Mouse (Mus musculus): ENCODE measurements at regions not wholly inside any gene's neighbourhood (a gene's known extent, or its start where the extent isn't known, plus 50 kb on each side); places are given as distances from the start of the nearest gene placed in this dataset.

DNA sequence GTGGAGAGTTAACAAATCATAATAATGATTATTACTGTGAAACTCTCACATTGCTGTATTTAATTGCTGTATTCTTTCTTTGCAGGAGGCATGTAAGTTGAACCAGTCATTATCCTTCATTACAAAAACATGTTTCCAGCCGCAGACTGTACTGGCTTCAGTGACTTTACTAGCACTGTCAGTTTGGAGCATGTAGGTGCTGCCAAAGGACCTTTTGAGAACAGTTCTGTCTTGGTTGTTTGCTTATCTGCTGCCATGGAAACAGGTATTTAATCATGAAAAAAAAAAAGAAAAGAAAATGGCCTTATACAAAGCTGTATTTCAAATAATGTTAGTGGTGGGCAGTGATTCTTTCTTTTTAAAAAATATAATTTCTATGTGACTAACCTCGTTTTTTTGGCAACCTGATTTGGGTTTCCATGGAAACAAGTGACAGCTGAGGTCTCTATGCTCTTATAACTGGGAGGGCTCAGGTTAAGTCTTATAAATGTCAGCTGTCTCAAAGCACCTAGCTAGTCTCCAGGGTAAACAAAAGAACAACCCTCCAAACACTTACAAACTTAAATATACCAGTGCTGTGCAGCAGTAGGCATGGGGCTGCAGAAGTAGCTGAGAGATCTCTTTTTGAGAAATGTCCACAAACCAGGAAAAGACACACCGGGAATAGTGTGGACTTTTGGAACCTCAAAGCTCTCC is 121.2 kb upstream of the D16Ertd472e start:
- WGBS, result 48% methylated on average over 3 of the region's 3 CpGs
- no peaks in the 10 kb centered on the region for H3K4me1 ChIP-seq (ENCODE audit: control insufficient read depth, insufficient read depth, low read length)
- H3K27me3 ChIP-seq (ENCODE audit: control insufficient read depth, insufficient read depth, low read length), result no peaks in the 10 kb centered on the region
- no peak for TF ChIP-seq CTCF (IDR thresholded peaks at IDR 0.05)
- TF ChIP-seq EP300 (IDR thresholded peaks at IDR 0.05; ENCODE audit: insufficient read depth, low read depth, low read length), result no peak
- TF ChIP-seq POLR2A (IDR thresholded peaks at IDR 0.05; ENCODE audit: insufficient read depth, low read depth, low read length), result no peak
- H3K79me2 ChIP-seq (replicated peaks; ENCODE audit: control insufficient read depth, insufficient read depth, low read length), result no peaks in the 10 kb centered on the region
- no peak overlapping the region for H3K27ac ChIP-seq
- H3K4me3 ChIP-seq, result no peak overlapping the region
- no peaks in the 10 kb centered on the region for H3K36me3 ChIP-seq (ENCODE audit: control insufficient read depth, insufficient read depth, low read length)
- no peak for DNase-seq
- no peak overlapping the region for H3K9ac ChIP-seq (ENCODE audit: low read depth, low read length)
- intact Hi-C loops (cut with DNase I), result no loop called here

DNA sequence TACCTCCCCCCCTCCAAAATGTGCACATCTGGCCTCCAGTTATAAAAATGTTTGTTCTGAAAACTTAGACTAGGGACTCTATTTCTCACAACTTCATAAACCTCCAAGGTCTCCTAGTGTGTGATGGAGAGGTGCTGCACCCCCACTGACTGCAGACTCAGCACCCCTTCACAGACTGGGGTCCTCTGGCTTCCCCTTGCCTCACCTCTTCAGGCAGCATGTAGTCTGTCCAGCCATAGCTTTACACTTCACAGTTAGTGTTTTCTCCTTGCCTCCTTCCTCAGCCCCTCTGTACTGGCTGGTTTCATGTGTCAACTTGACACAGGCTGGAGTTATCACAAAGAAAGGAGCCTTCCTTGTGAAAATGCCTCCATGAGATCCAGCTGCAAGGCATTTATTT is 111.7 kb upstream of the D16Ertd472e start:
- Histone ChIP-seq H3K27ac (no peak overlapping the region), H3K27me3 (ENCODE audit: control insufficient read depth, insufficient read depth, low read length) (no peaks in the 10 kb centered on the region), H3K9ac (ENCODE audit: low read depth, low read length) (no peak overlapping the region), H3K4me3 (no peak overlapping the region), H3K4me1 (ENCODE audit: control insufficient read depth, insufficient read depth, low read length) (no peaks in the 10 kb centered on the region), H3K36me3 (ENCODE audit: control insufficient read depth, insufficient read depth, low read length) (no peaks in the 10 kb centered on the region), H3K79me2 (replicated peaks; ENCODE audit: control insufficient read depth, insufficient read depth, low read length) (no peaks in the 10 kb centered on the region)
- no peak for DNase-seq
- TF ChIP-seq EP300 (IDR thresholded peaks at IDR 0.05; ENCODE audit: insufficient read depth, low read depth, low read length) (no peak), CTCF (IDR thresholded peaks at IDR 0.05) (no peak), POLR2A (IDR thresholded peaks at IDR 0.05; ENCODE audit: insufficient read depth, low read depth, low read length) (no peak)
- intact Hi-C loops (cut with DNase I), result no loop called here

DNA sequence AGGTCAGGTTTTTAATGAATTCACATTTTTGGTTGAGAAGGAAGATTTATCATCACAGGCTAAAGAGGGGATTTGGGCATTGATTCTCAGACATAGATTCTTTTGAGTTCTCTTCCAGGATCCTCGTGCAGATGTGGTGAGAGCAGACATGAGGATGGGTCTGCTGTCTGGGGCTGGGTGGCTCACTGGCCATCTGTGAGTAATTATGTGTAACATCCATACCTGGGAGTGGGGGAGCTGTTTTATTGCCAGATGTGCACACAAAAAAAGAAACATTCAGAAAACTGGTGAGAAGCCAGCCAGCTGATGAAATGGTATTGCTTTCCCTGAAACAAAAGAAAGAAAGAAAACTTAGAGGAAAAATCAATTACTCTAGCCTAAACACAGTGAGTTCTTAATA is 108.7 kb upstream of the D16Ertd472e start:
- DNase-seq, result no peak
- no peaks in the 10 kb centered on the region for H3K4me1 ChIP-seq (ENCODE audit: control insufficient read depth, insufficient read depth, low read length)
- H3K36me3 ChIP-seq (ENCODE audit: control insufficient read depth, insufficient read depth, low read length), result no peaks in the 10 kb centered on the region
- WGBS, result 60% methylated on average over 1 of the region's 1 CpGs
- H3K9ac ChIP-seq (ENCODE audit: low read depth, low read length), result no peak overlapping the region
- TF ChIP-seq POLR2A (IDR thresholded peaks at IDR 0.05; ENCODE audit: insufficient read depth, low read depth, low read length) (no peak), CTCF (IDR thresholded peaks at IDR 0.05) (no peak), EP300 (IDR thresholded peaks at IDR 0.05; ENCODE audit: insufficient read depth, low read depth, low read length) (no peak)
- H3K4me3 ChIP-seq, result no peak overlapping the region
- no peaks in the 10 kb centered on the region for H3K79me2 ChIP-seq (replicated peaks; ENCODE audit: control insufficient read depth, insufficient read depth, low read length)
- intact Hi-C loops (cut with DNase I), result no loop called here
- H3K27me3 ChIP-seq (ENCODE audit: control insufficient read depth, insufficient read depth, low read length), result no peaks in the 10 kb centered on the region
- H3K27ac ChIP-seq, result no peak overlapping the region

DNA sequence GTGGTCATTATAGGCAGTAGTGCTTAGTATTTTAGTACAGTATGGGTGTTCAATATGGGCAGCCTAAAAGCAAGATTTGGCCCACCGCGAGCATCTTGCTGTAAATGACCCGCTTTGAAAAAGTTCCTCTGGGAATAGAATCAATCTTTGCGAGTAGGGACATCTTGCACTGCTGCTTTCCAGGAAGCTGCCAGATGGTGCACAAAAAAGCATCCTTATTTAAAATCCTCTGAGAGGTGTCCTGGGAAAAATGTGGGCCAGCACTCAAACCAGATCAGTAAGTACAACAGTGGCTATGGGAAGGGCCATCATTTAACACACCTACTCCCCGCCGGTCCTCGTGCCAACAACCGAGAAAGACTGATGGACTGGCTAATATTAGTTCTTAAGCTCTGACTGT is 107.5 kb upstream of the D16Ertd472e start:
- no peak for TF ChIP-seq POLR2A (IDR thresholded peaks at IDR 0.05; ENCODE audit: insufficient read depth, low read depth, low read length)
- no peak for TF ChIP-seq CTCF (IDR thresholded peaks at IDR 0.05)
- TF ChIP-seq EP300 (IDR thresholded peaks at IDR 0.05; ENCODE audit: insufficient read depth, low read depth, low read length), result no peak
- no peak for DNase-seq
- H3K27me3 ChIP-seq (ENCODE audit: control insufficient read depth, insufficient read depth, low read length), result no peaks in the 10 kb centered on the region
- intact Hi-C loops (cut with DNase I), result no loop called here
- no peaks in the 10 kb centered on the region for H3K79me2 ChIP-seq (replicated peaks; ENCODE audit: control insufficient read depth, insufficient read depth, low read length)
- no peak overlapping the region for H3K27ac ChIP-seq
- no peaks in the 10 kb centered on the region for H3K36me3 ChIP-seq (ENCODE audit: control insufficient read depth, insufficient read depth, low read length)
- 80% methylated on average over 8 of the region's 8 CpGs for WGBS
- no peak overlapping the region for H3K9ac ChIP-seq (ENCODE audit: low read depth, low read length)
- no peaks in the 10 kb centered on the region for H3K4me1 ChIP-seq (ENCODE audit: control insufficient read depth, insufficient read depth, low read length)
- no peak overlapping the region for H3K4me3 ChIP-seq

DNA sequence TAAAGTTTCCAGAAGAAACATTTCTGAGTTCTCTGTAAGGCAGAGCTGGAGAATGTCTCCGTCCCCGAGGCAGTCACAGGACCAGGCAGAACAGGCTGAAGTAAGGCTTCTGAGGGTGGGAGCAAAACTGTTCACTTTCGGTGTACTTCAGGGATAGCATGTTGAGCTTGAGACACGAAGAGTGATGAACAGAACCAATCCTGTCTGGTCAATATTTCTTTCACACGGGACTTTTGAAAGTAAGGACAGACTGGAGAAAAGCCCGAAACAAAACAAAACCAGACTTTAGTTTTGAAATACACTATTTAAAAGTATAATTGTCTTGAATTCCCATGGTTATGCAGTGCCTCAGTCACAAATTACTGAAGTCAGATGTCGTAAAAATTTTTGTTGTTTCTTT is 84.6 kb upstream of the D16Ertd472e start:
- WGBS, result 77% methylated on average over 7 of the region's 7 CpGs

DNA sequence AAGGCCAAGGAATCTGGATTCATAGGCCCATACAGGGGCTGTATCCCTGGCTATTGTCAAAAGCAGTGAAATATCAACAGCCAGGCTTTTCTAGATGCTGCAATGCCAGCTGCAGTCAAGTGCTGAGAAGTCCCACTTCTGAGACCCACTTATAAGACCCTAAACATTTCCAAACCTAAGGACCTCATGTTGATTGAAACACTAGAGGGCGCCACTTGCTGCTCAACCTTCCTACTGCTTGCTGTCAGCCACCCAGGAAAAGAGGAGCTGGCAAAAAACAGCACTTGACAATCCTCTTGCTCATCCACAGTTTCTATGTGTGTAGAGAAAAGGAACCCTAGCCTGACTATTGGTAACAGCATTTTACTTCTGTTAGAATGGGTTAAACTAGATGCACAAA is 68.2 kb upstream of the D16Ertd472e start:
- DNase-seq, result no peak
- WGBS, result 17% methylated on average over 1 of the region's 1 CpGs

More for the DNA sequence above, 84.6 kb upstream of the D16Ertd472e start:
- Histone ChIP-seq H3K27ac (no peak overlapping the region), H3K9ac (ENCODE audit: low read depth, low read length) (no peak overlapping the region), H3K4me3 (no peak overlapping the region), H3K79me2 (replicated peaks; ENCODE audit: control insufficient read depth, insufficient read depth, low read length) (no peaks in the 10 kb centered on the region), H3K36me3 (ENCODE audit: control insufficient read depth, insufficient read depth, low read length) (no peaks in the 10 kb centered on the region), H3K27me3 (ENCODE audit: control insufficient read depth, insufficient read depth, low read length) (no peaks in the 10 kb centered on the region), H3K4me1 (ENCODE audit: control insufficient read depth, insufficient read depth, low read length) (no peaks in the 10 kb centered on the region)
- no peak for TF ChIP-seq CTCF (IDR thresholded peaks at IDR 0.05)
- no peak for TF ChIP-seq POLR2A (IDR thresholded peaks at IDR 0.05; ENCODE audit: insufficient read depth, low read depth, low read length)
- no peak for TF ChIP-seq EP300 (IDR thresholded peaks at IDR 0.05; ENCODE audit: insufficient read depth, low read depth, low read length)
- no peak for DNase-seq
- intact Hi-C loops (cut with DNase I), result no loop called here

More for the DNA sequence above, 68.2 kb upstream of the D16Ertd472e start:
- no peaks in the 10 kb centered on the region for H3K4me1 ChIP-seq (ENCODE audit: control insufficient read depth, insufficient read depth, low read length)
- H3K27me3 ChIP-seq (ENCODE audit: control insufficient read depth, insufficient read depth, low read length), result no peaks in the 10 kb centered on the region
- H3K9ac ChIP-seq (ENCODE audit: low read depth, low read length), result no peak overlapping the region
- intact Hi-C loops (cut with DNase I), result no loop called here
- no peak overlapping the region for H3K4me3 ChIP-seq
- H3K79me2 ChIP-seq (replicated peaks; ENCODE audit: control insufficient read depth, insufficient read depth, low read length), result no peaks in the 10 kb centered on the region
- TF ChIP-seq EP300 (IDR thresholded peaks at IDR 0.05; ENCODE audit: insufficient read depth, low read depth, low read length), result no peak
- TF ChIP-seq POLR2A (IDR thresholded peaks at IDR 0.05; ENCODE audit: insufficient read depth, low read depth, low read length), result no peak
- peak; percentile 38 for TF ChIP-seq CTCF (IDR thresholded peaks at IDR 0.05)
- H3K36me3 ChIP-seq (ENCODE audit: control insufficient read depth, insufficient read depth, low read length), result no peaks in the 10 kb centered on the region
- no peak overlapping the region for H3K27ac ChIP-seq

Measured in heart, adult 2 months (tissue).